Mouse (Mus musculus) liver, embryonic 14.5 days (tissue): ENCODE measurements around the gene Idh1.

Experiments
- CTCF ChIP-seq: IDR thresholded peaks from 2 replicates; pipeline ENCODE4 v1.5.1; 2016; ENCODE audit warnings: antibody characterized with exemption, low read depth, control low read depth
- EP300 ChIP-seq: IDR thresholded peaks from 2 replicates; pipeline ENCODE4 v1.6.1; 2016; ENCODE audit warnings: antibody characterized with exemption, low read depth

GRCm38 (mm10) chr1:65146601-65147000 is 39.7 kb downstream of the Idh1 start:
- TF ChIP-seq CTCF = no peak
- TF ChIP-seq EP300 = no peak
